Mouse (Mus musculus): ENCODE results near the gene Ehmt1. TPM values are rescaled to one million over a fixed set of nuclear protein-coding genes. Genes with fewer than 3 reads are reported as not detected.
"Not testable (repeated sequence)": the region's sequence is repeated elsewhere in the genome, so short reads cannot be mapped to it uniquely, and the experiment has no call there.

Ehmt1 gene
- total and polyA plus RNA-seq, 2 experiments from 2014 or later = 63.3 to 67.8 TPM

- Histone ChIP-seq H3K4me3 (ENCODE audit: low read depth, low read length) (peak within 1 kb of the TSS; percentile 98), H3K36me3 (ENCODE audit: insufficient read depth, low read length) (peaks cover 14% of the 10 kb centered on the region), H3K9ac (replicated peaks; ENCODE audit: low read length, poor library complexity, severe bottlenecking) (peak within 1 kb of the TSS; percentile 88), H3K9me3 (ENCODE audit: low read length) (no peaks in the 10 kb centered on the region), H3K4me2 (ENCODE audit: low read depth, low read length, poor library complexity, severe bottlenecking) (peak within 1 kb of the TSS; percentile 95), H3K27me3 (ENCODE audit: insufficient read depth, low read length) (no peaks in the 10 kb centered on the region), H3K4me1 (ENCODE audit: insufficient read depth, low read length) (peaks cover 5% of the 10 kb centered on the region; the same call in 1 of the 2 replicates), H3K27ac (ENCODE audit: low read depth, low read length) (peak within 1 kb of the TSS; percentile 63)
- under 1% methylated on average over 83 of the region's 108 CpGs for WGBS
- DNase-seq (ENCODE audit: low spot score) (peak; percentile 98), ATAC-seq (ENCODE audit: low FRiP score) (peak; percentile 98)
- TF ChIP-seq CTCF (IDR thresholded peaks at IDR 0.05) = no peak
Observed at GRCm38 (mm10) chr2:24949421-24950188, 30.2 kb upstream of the Ehmt1 start, which contains the start of gene Zmynd19. TSS of gene Zmynd19 (plus strand) at chr2:24949792.

GRCm38 (mm10) chr2:24944304-24944703 lies 24.9 kb upstream of the Ehmt1 start:
- H3K36me3 ChIP-seq (ENCODE audit: insufficient read depth, low read length); H3K4me2 ChIP-seq (ENCODE audit: low read depth, low read length, poor library complexity, severe bottlenecking); H3K27ac ChIP-seq (ENCODE audit: low read depth, low read length); ATAC-seq (ENCODE audit: low FRiP score); H3K9ac ChIP-seq (replicated peaks; ENCODE audit: low read length, poor library complexity, severe bottlenecking); H3K4me3 ChIP-seq (ENCODE audit: low read depth, low read length); H3K4me1 ChIP-seq (ENCODE audit: insufficient read depth, low read length); H3K27me3 ChIP-seq (ENCODE audit: insufficient read depth, low read length); H3K9me3 ChIP-seq (ENCODE audit: low read length): not testable (repeated sequence)
- peak; percentile 51 for TF ChIP-seq CTCF (IDR thresholded peaks at IDR 0.05)
- DNase-seq (ENCODE audit: low spot score) = peak; percentile 40
- WGBS = 52% methylated on average over 2 of the region's 2 CpGs

- WGBS = 73% methylated on average over 4 of the region's 4 CpGs
- no peak for TF ChIP-seq CTCF (IDR thresholded peaks at IDR 0.05)
Observed at GRCm38 (mm10) chr2:24942092-24942491, 22.7 kb upstream of the Ehmt1 start.

GRCm38 (mm10) chr2:24935057-24935796 lies 15.8 kb upstream of the Ehmt1 start, which contains the start of gene Arrdc1:
TSS of gene Arrdc1 (minus strand) at chr2:24935252.
- peak; percentile 93 for DNase-seq (ENCODE audit: low spot score)
- Histone ChIP-seq H3K27me3 (ENCODE audit: insufficient read depth, low read length) (no peaks in the 10 kb centered on the region), H3K9ac (replicated peaks; ENCODE audit: low read length, poor library complexity, severe bottlenecking) (peak within 1 kb of the TSS; percentile 87), H3K4me3 (ENCODE audit: low read depth, low read length) (peak within 1 kb of the TSS; percentile 74), H3K4me2 (ENCODE audit: low read depth, low read length, poor library complexity, severe bottlenecking) (peak within 1 kb of the TSS; percentile 85), H3K36me3 (ENCODE audit: insufficient read depth, low read length) (no peaks in the 10 kb centered on the region), H3K9me3 (ENCODE audit: low read length) (no peaks in the 10 kb centered on the region), H3K4me1 (ENCODE audit: insufficient read depth, low read length) (peaks cover 2% of the 10 kb centered on the region; the same call in 1 of the 2 replicates), H3K27ac (ENCODE audit: low read depth, low read length) (peak within 1 kb of the TSS; percentile 72)
- peak; percentile 72 for TF ChIP-seq CTCF (IDR thresholded peaks at IDR 0.05)
- 1% methylated on average over 43 of the region's 49 CpGs for WGBS
- peak; percentile 90 for ATAC-seq (ENCODE audit: low FRiP score)

More at GRCm38 (mm10) chr2:24942092-24942491, 22.7 kb upstream of the Ehmt1 start:
- no peaks in the 10 kb centered on the region for H3K36me3 ChIP-seq (ENCODE audit: insufficient read depth, low read length)
- H3K4me1 ChIP-seq (ENCODE audit: insufficient read depth, low read length) = no peaks in the 10 kb centered on the region
- H3K4me2 ChIP-seq (ENCODE audit: low read depth, low read length, poor library complexity, severe bottlenecking) = no peak overlapping the region
- no peak for DNase-seq (ENCODE audit: low spot score)
- H3K27ac ChIP-seq (ENCODE audit: low read depth, low read length) = no peak overlapping the region
- no peak overlapping the region for H3K4me3 ChIP-seq (ENCODE audit: low read depth, low read length)
- no peaks in the 10 kb centered on the region for H3K27me3 ChIP-seq (ENCODE audit: insufficient read depth, low read length)
- H3K9me3 ChIP-seq (ENCODE audit: low read length) = no peaks in the 10 kb centered on the region
- ATAC-seq (ENCODE audit: low FRiP score) = no peak
- no peak overlapping the region for H3K9ac ChIP-seq (replicated peaks; ENCODE audit: low read length, poor library complexity, severe bottlenecking)

GRCm38 (mm10) chr2:24934441-24934963 lies 15.1 kb upstream of the Ehmt1 start:
- peak overlapping the region; percentile 72 for H3K27ac ChIP-seq (ENCODE audit: low read depth, low read length)
- no peaks in the 10 kb centered on the region for H3K9me3 ChIP-seq (ENCODE audit: low read length)
- peak; percentile 64 for ATAC-seq (ENCODE audit: low FRiP score)
- H3K36me3 ChIP-seq (ENCODE audit: insufficient read depth, low read length) = no peaks in the 10 kb centered on the region
- H3K27me3 ChIP-seq (ENCODE audit: insufficient read depth, low read length) = no peaks in the 10 kb centered on the region
- peaks cover 2% of the 10 kb centered on the region; the same call in 1 of the 2 replicates for H3K4me1 ChIP-seq (ENCODE audit: insufficient read depth, low read length)
- H3K4me3 ChIP-seq (ENCODE audit: low read depth, low read length) = peak overlapping the region; percentile 74
- H3K9ac ChIP-seq (replicated peaks; ENCODE audit: low read length, poor library complexity, severe bottlenecking) = peak overlapping the region; percentile 87
- H3K4me2 ChIP-seq (ENCODE audit: low read depth, low read length, poor library complexity, severe bottlenecking) = peak overlapping the region; percentile 85
- peak; percentile 28 for DNase-seq (ENCODE audit: low spot score)
- TF ChIP-seq CTCF (IDR thresholded peaks at IDR 0.05) = no peak
- WGBS = 3% methylated on average over 18 of the region's 19 CpGs

Measured in midbrain, postnatal 0 days (tissue).